Mouse (Mus musculus) CH12.LX (cell line): ENCODE results near the gene Schip1.

Experiments
- CTCF ChIP-seq, 2 experiments: IDR thresholded peaks in 1 of 2; conservative IDR thresholded peaks in 1 of 2; 2 replicates each; pipeline ENCODE4 v1.5.1; 2011 to 2012; ENCODE audit warnings: low read depth in 2 of 2, low read length in 2 of 2, improper control_type of control experiment in 1 of 2, inconsistent platforms in 1 of 2, mild to moderate bottlenecking in 1 of 2, moderate library complexity in 1 of 2
- PAX5 ChIP-seq: IDR thresholded peaks from 2 replicates; pipeline ENCODE4 v1.6.1; 2012; ENCODE audit warnings: low read length, inconsistent platforms, mixed read lengths
- POLR2A ChIP-seq: IDR thresholded peaks from 2 replicates; pipeline ENCODE4 v1.6.1; 2011; ENCODE audit warnings: low read depth, mild to moderate bottlenecking, improper control_type of control experiment, low read length
- RCOR1 ChIP-seq: conservative IDR thresholded peaks from 2 replicates; pipeline ENCODE4 v1.6.1; 2012; ENCODE audit warnings: low read depth, mild to moderate bottlenecking, inconsistent platforms, low read length, improper control_type of control experiment
- SIN3A ChIP-seq: IDR thresholded peaks from 2 replicates; pipeline ENCODE4 v1.6.1; 2012; ENCODE audit warnings: low read length, improper control_type of control experiment, inconsistent platforms
- TCF12 ChIP-seq: IDR thresholded peaks from 2 replicates; pipeline ENCODE4 v1.6.1; 2014; ENCODE audit warnings: low read depth, mild to moderate bottlenecking, inconsistent platforms, low read length, improper control_type of control experiment
- ZKSCAN1 ChIP-seq: IDR thresholded peaks from 2 replicates; pipeline ENCODE4 v1.6.1; 2012; ENCODE audit warnings: low read depth, inconsistent platforms, low read length, improper control_type of control experiment, borderline replicate concordance

DNA sequence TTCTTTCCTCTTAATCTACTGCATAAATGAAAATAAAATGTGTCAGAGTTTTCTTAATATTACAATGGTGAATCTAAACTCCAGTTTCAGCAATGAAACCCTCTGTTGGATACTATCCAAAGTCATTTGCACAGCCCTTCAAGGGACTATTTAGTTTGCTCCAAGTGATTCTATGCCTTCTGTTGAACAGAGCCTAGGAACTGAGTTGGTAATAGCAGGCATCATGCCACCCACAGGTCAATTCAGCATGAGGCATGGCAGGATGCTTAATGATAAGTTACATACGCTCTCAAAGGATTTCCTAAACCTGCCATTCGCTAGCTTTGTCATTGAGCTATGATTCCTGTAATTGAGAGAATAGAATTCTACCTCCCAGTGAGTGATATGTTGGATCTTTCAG is 219.9 kb downstream of the Schip1 start:
- TF ChIP-seq POLR2A = no peak
- no peak for TF ChIP-seq SIN3A
- TF ChIP-seq ZKSCAN1 = no peak
- no peak for TF ChIP-seq PAX5
- no peak for TF ChIP-seq RCOR1
- no peak for TF ChIP-seq CTCF (conservative IDR thresholded peaks at IDR 0.05 in 1 of 2, IDR thresholded peaks at IDR 0.05 in 1 of 2; ENCODE audit: low read depth in 2 of 2, low read length in 2 of 2)
- no peak for TF ChIP-seq TCF12
